Mouse (Mus musculus) liver, adult 2 months (tissue): Measurements from ENCODE around the gene Lrba. TPM values are rescaled to one million over a fixed set of nuclear protein-coding genes. Genes with fewer than 3 reads are reported as not detected.

ENCODE experiments used
- DNase-seq: peaks from one replicate; pipeline ENCODE4 v3.0.0-alpha.2; 2011; ENCODE audit warnings: low read depth, low spot score; ENCODE audit errors: extremely low read depth
- H3K27ac ChIP-seq: fragments of 200-500 bp; replicated peaks from 2 replicates; pipeline ENCODE4 v1.5.1; 2012; ENCODE audit warnings: low read depth, mild to moderate bottlenecking, control low read depth, inconsistent platforms, low read length; ENCODE audit not compliant: insufficient read depth
- H3K27me3 ChIP-seq: fragments of 200-500 bp; 2 replicates; pipeline ENCODE4 v1.6.1; 2012; ENCODE audit warnings: mild to moderate bottlenecking, moderate library complexity, low read length, inconsistent platforms; ENCODE audit not compliant: control insufficient read depth, insufficient read depth
- H3K36me3 ChIP-seq: fragments of 200-500 bp; 2 replicates; pipeline ENCODE4 v1.6.1; 2012; ENCODE audit warnings: low read length, inconsistent platforms; ENCODE audit not compliant: control insufficient read depth, insufficient read depth
- H3K4me1 ChIP-seq: fragments of 200-500 bp; 2 replicates; pipeline ENCODE4 v1.6.1; 2011; ENCODE audit warnings: low read length; ENCODE audit not compliant: control insufficient read depth, insufficient read depth
- H3K4me3 ChIP-seq: fragments of 200-500 bp; 2 replicates; pipeline ENCODE4 v1.5.1; 2011; ENCODE audit warnings: low read depth, mild to moderate bottlenecking, control low read depth, low read length, moderate library complexity; ENCODE audit not compliant: insufficient read depth
- H3K79me2 ChIP-seq: fragments of 200-500 bp; 2 replicates; pipeline ENCODE4 v1.6.1; 2012; ENCODE audit warnings: inconsistent platforms, mild to moderate bottlenecking, low read length, moderate library complexity; ENCODE audit not compliant: control insufficient read depth, insufficient read depth
- H3K9ac ChIP-seq: fragments of 200-500 bp; 2 replicates; pipeline ENCODE4 v1.6.1; 2012; ENCODE audit warnings: low read depth, mild to moderate bottlenecking, control low read depth, inconsistent platforms, low read length
- CTCF ChIP-seq: fragments of 200-500 bp; IDR thresholded peaks from 2 replicates; pipeline ENCODE4 v1.5.1; 2011; ENCODE audit warnings: low read depth, low read length, control low read depth
- POLR2A ChIP-seq: fragments of 200-500 bp; IDR thresholded peaks from 2 replicates; pipeline ENCODE4 v1.6.1; 2011; ENCODE audit warnings: low read length, control low read depth; ENCODE audit not compliant: insufficient read depth; ENCODE audit errors: extremely low read depth
- WGBS: fragments of 180-500 bp; shearing (Covaris S2); methylation state at CpG from one replicate; pipeline ENCODE4 v1.1.7; 2018; 5-methylcytosine and 5-hydroxymethylcytosine counted together
- polyA plus RNA-seq: library from polyadenylated mRNA; depleted of rRNA; stranded (reverse); fragments of >200 nt; gene quantifications from 2 replicates; pipeline ENCODE4 v1.2.3, GENCODE M21; 2012
- total RNA-seq: library from RNA; depleted of rRNA; stranded (reverse); fragments of >200 nt; gene quantifications from 2 replicates; pipeline ENCODE4 v1.2.3, GENCODE M21; 2014

Gene Lrba
- total and polyA plus RNA-seq, 2 experiments, result 8.4 to 26.1 TPM

GRCm38 (mm10) chr3:86541863-86542397, 317.4 kb downstream of the Lrba start:
- WGBS, result 94% methylated on average over 1 of the region's 1 CpGs
- Histone ChIP-seq H3K27me3 (no peaks in the 10 kb centered on the region), H3K27ac (no peak overlapping the region), H3K4me3 (no peak overlapping the region), H3K4me1 (peaks cover 11% of the 10 kb centered on the region), H3K9ac (no peak overlapping the region), H3K79me2 (no peaks in the 10 kb centered on the region), H3K36me3 (no peaks in the 10 kb centered on the region)
- TF ChIP-seq CTCF, result no peak
- no peak for TF ChIP-seq POLR2A
- no peak for DNase-seq

GRCm38 (mm10) chr3:86544785-86545184, 320.3 kb downstream of the Lrba start:
- Histone ChIP-seq H3K27ac (no peak overlapping the region), H3K4me3 (no peak overlapping the region), H3K27me3 (no peaks in the 10 kb centered on the region), H3K36me3 (no peaks in the 10 kb centered on the region), H3K4me1 (peaks cover 4% of the 10 kb centered on the region), H3K9ac (no peak overlapping the region), H3K79me2 (no peaks in the 10 kb centered on the region)
- WGBS, result 87% methylated on average over 3 of the region's 3 CpGs
- TF ChIP-seq POLR2A (no peak), CTCF (no peak)
- no peak for DNase-seq

GRCm38 (mm10) chr3:86545945-86546344, 321.5 kb downstream of the Lrba start:
- WGBS, result 71% methylated on average over 5 of the region's 5 CpGs
- Histone ChIP-seq H3K27me3 (no peaks in the 10 kb centered on the region), H3K9ac (no peak overlapping the region), H3K4me1 (peaks cover 2% of the 10 kb centered on the region; the same call in 1 of the 2 replicates), H3K79me2 (no peaks in the 10 kb centered on the region), H3K27ac (no peak overlapping the region), H3K4me3 (no peak overlapping the region), H3K36me3 (no peaks in the 10 kb centered on the region)
- DNase-seq, result no peak
- TF ChIP-seq POLR2A, result no peak
- no peak for TF ChIP-seq CTCF

GRCm38 (mm10) chr3:86546471-86547250, 322.2 kb downstream of the Lrba start:
- DNase-seq, result peak; percentile 80
- no peaks in the 10 kb centered on the region for H3K27me3 ChIP-seq
- H3K4me3 ChIP-seq, result peak overlapping the region; percentile 77
- peak overlapping the region; percentile 30 for H3K27ac ChIP-seq
- H3K36me3 ChIP-seq, result no peaks in the 10 kb centered on the region
- WGBS, result 1% methylated on average over 45 of the region's 45 CpGs
- H3K4me1 ChIP-seq, result peaks cover 2% of the 10 kb centered on the region; the same call in 1 of the 2 replicates
- H3K9ac ChIP-seq, result peak overlapping the region; percentile 23
- TF ChIP-seq CTCF (peak; percentile 19; the same call in 1 of the 2 replicates), POLR2A (no peak)
- no peaks in the 10 kb centered on the region for H3K79me2 ChIP-seq

- Histone ChIP-seq H3K9ac (0 out of 2 replicates have a peak overlapping the region, but pooled peaks have one; percentile 8), H3K27ac (no peak overlapping the region)
These were observed 322.8 kb downstream of the Lrba start for GRCm38 (mm10) chr3:86547251-86547791.

More at GRCm38 (mm10) chr3:86547251-86547791, 322.8 kb downstream of the Lrba start:
- 7% methylated on average over 42 of the region's 42 CpGs for WGBS
- no peaks in the 10 kb centered on the region for H3K79me2 ChIP-seq
- no peak for TF ChIP-seq POLR2A
- TF ChIP-seq CTCF, result no peak
- DNase-seq, result peak; percentile 50
- H3K4me1 ChIP-seq, result peaks cover 2% of the 10 kb centered on the region; the same call in 1 of the 2 replicates
- no peaks in the 10 kb centered on the region for H3K27me3 ChIP-seq
- peak overlapping the region; percentile 77 for H3K4me3 ChIP-seq
- no peaks in the 10 kb centered on the region for H3K36me3 ChIP-seq
